Comparison of ENCODE assay signal across 24 mouse cellular contexts in the genomic region with DNA sequence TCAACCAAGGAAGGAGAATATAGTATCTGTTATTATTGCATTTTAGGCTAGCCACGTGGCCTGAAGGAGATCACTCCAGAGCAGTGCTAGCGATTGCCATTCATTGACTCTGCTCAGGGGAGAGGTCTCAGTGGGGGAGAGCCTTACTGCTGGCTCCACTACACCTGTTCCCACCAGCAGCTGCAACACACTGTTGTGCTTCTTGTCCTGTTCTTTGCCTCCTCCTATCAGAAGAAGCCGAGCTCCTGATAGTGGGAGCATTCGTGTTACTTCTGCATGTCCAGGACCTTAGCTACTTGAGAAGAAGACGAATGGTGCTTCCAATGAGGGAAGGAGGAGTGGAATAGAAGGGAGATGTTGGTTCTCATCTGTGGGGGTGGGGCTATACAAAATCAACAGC.
"Had no signal": no experiment of that assay in that cellular context is flagged by ENCODE, and none has a peak within 500 bp of the region (broad histone marks: within the 10 kb centered on the region; RNA-seq: fewer than 3 reads in every experiment).

No protein-coding gene starts in this region.

- H3K4me3 ChIP-seq: liver, embryonic 15.5 days; lung, embryonic 15.5 days; megakaryocyte, embryonic 14.5 days; midbrain, embryonic 13.5 days; midbrain, embryonic 15.5 days; neural tube, embryonic 13.5 days; neural tube, embryonic 15.5 days; stomach, embryonic 15.5 days had no signal

- H3K27ac ChIP-seq: liver, embryonic 15.5 days; lung, embryonic 15.5 days; macrophage; midbrain, embryonic 13.5 days; midbrain, embryonic 15.5 days; neural tube, embryonic 13.5 days; neural tube, embryonic 15.5 days; stomach, embryonic 15.5 days; stomach, postnatal 0 days had no signal

- DNase-seq: liver, postnatal 0 days; lung, adult 2 months; lung, postnatal 14 days; lung, postnatal 36 days; retina, postnatal 1 day; right cerebral cortex, adult 18-20 months; right cerebral cortex, postnatal 25 days; right cerebral cortex, postnatal 4 days; spleen, adult 18-20 months; thymus, adult 18-20 months; thymus, postnatal 14 days; thymus, postnatal 36 days had no signal

- H3K4me2 ChIP-seq: liver, embryonic 15.5 days; lung, embryonic 15.5 days; midbrain, embryonic 11.5 days; midbrain, embryonic 13.5 days; midbrain, embryonic 15.5 days; neural tube, embryonic 13.5 days; neural tube, embryonic 15.5 days; stomach, embryonic 15.5 days had no signal

- H3K27me3 ChIP-seq: liver, embryonic 15.5 days; lung, embryonic 15.5 days; megakaryocyte, embryonic 14.5 days; midbrain, embryonic 13.5 days; midbrain, embryonic 15.5 days; neural tube, embryonic 13.5 days; neural tube, embryonic 15.5 days; stomach, embryonic 15.5 days had no signal

- H3K9me3 ChIP-seq: liver, embryonic 15.5 days; lung, embryonic 15.5 days; midbrain, embryonic 13.5 days; midbrain, embryonic 15.5 days; neural tube, embryonic 13.5 days; neural tube, embryonic 15.5 days; stomach, embryonic 15.5 days had no signal

- H3K36me3 ChIP-seq: liver, embryonic 15.5 days; lung, embryonic 15.5 days; midbrain, embryonic 13.5 days; midbrain, embryonic 15.5 days; neural tube, embryonic 13.5 days; neural tube, embryonic 15.5 days; stomach, embryonic 15.5 days had no signal

- ATAC-seq: liver, postnatal 0 days; lung, postnatal 0 days; midbrain, embryonic 13.5 days; midbrain, embryonic 15.5 days had no signal

- H3K9ac ChIP-seq: liver, embryonic 15.5 days; liver, postnatal 0 days; lung, embryonic 15.5 days; midbrain, embryonic 13.5 days; midbrain, embryonic 15.5 days; neural tube, embryonic 13.5 days; neural tube, embryonic 15.5 days; stomach, embryonic 15.5 days had no signal

- H3K4me1 ChIP-seq: liver, embryonic 15.5 days had no signal
